Mouse (Mus musculus) neural tube, embryonic 12.5 days (tissue): Measurements from ENCODE around the gene Pik3c2g. TPM values are rescaled to one million over a fixed set of nuclear protein-coding genes. Genes with fewer than 3 reads are reported as not detected.

Experiments
- ATAC-seq: fragments of 200-750 bp; cut with Nextera tagmentation; 2 replicates; pipeline ENCODE4 v1.8.0; 2017; ENCODE audit warnings: low read depth, mild to moderate bottlenecking, moderate TSS enrichment, moderate library complexity; ENCODE audit not compliant: low FRiP score
- H3K27ac ChIP-seq: fragments of 300-500 bp; sonication (generic); 2 replicates; pipeline ENCODE4 v1.5.1; 2016
- H3K27me3 ChIP-seq: fragments of 300-500 bp; sonication (generic); replicated peaks from 2 replicates; pipeline ENCODE4 v1.6.1; 2016; ENCODE audit warnings: mild to moderate bottlenecking
- H3K36me3 ChIP-seq: fragments of 300-500 bp; sonication (generic); 2 replicates; pipeline ENCODE4 v1.6.1; 2016; ENCODE audit warnings: mild to moderate bottlenecking
- H3K4me1 ChIP-seq: fragments of 300-500 bp; sonication (generic); 2 replicates; pipeline ENCODE4 v1.6.1; 2016
- H3K4me2 ChIP-seq: fragments of 300-500 bp; sonication (generic); replicated peaks from 2 replicates; pipeline ENCODE4 v1.6.1; 2016; ENCODE audit warnings: mild to moderate bottlenecking
- H3K4me3 ChIP-seq: fragments of 300-500 bp; sonication (generic); 2 replicates; pipeline ENCODE4 v1.5.1; 2016
- H3K9ac ChIP-seq: fragments of 300-500 bp; sonication (generic); 2 replicates; pipeline ENCODE4 v1.6.1; 2016; ENCODE audit warnings: mild to moderate bottlenecking
- H3K9me3 ChIP-seq: fragments of 300-500 bp; sonication (generic); 2 replicates; pipeline ENCODE4 v1.6.1; 2016; ENCODE audit warnings: mild to moderate bottlenecking
- WGBS: fragments of 180-500 bp; shearing (Covaris S2); methylation state at CpG from one replicate; pipeline ENCODE4 v1.1.7; 2016; 5-methylcytosine and 5-hydroxymethylcytosine counted together
- polyA plus RNA-seq: library from polyadenylated mRNA; unstranded; fragments of >200 nt; fragmentation: Nextera tagmentation; extraction: Ambion mirVana; gene quantifications from 2 replicates; pipeline ENCODE4 v1.2.1, GENCODE M21; 2016

Gene Pik3c2g
- polyA plus RNA-seq, 1 experiment from 2014 or later: 0.24 TPM

DNA sequence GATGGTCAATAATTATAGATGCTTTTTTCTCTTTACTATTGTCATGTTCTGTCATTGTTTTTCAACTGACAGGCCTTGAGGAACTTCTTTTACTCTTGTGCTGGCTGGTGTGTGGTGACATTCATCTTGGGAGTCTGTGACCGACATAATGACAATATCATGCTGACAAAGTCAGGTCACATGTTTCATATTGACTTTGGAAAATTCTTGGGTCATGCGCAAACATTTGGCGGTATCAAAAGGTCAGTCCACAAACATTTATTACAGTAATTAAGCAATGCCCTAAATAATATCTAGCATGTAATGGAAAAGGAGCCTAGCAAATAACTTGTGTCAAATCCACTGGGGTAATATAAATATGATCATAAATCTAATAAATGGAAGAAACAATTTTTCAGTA lies 273.1 kb downstream of the Pik3c2g start:
- no peak overlapping the region for H3K9ac ChIP-seq
- H3K4me1 ChIP-seq: no peaks in the 10 kb centered on the region
- H3K36me3 ChIP-seq: no peaks in the 10 kb centered on the region
- no peak overlapping the region for H3K4me3 ChIP-seq
- H3K27ac ChIP-seq: no peak overlapping the region
- no peak overlapping the region for H3K4me2 ChIP-seq
- no peaks in the 10 kb centered on the region for H3K27me3 ChIP-seq
- WGBS: 93% methylated on average over 3 of the region's 3 CpGs
- no peaks in the 10 kb centered on the region for H3K9me3 ChIP-seq
- no peak for ATAC-seq

DNA sequence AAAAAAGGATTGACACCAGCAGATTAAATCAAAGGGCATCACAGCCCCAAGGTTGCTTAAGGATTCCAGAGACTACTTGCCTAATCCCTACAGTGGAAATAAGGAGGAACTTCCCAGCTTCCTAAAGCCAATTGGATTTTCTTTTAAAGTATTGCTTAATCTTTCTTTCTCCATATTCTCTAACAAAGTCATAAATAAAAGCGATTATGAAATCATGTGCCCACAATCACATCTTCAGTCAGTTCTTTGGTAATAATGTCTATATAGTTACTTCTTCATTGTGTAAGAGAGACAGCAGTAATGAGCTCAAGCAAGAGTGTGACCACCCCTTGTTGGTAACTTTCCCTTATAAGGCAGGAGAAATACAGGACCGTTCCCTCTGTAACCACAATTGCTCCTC lies 274.5 kb downstream of the Pik3c2g start:
- no peaks in the 10 kb centered on the region for H3K4me1 ChIP-seq
- ATAC-seq: no peak

DNA sequence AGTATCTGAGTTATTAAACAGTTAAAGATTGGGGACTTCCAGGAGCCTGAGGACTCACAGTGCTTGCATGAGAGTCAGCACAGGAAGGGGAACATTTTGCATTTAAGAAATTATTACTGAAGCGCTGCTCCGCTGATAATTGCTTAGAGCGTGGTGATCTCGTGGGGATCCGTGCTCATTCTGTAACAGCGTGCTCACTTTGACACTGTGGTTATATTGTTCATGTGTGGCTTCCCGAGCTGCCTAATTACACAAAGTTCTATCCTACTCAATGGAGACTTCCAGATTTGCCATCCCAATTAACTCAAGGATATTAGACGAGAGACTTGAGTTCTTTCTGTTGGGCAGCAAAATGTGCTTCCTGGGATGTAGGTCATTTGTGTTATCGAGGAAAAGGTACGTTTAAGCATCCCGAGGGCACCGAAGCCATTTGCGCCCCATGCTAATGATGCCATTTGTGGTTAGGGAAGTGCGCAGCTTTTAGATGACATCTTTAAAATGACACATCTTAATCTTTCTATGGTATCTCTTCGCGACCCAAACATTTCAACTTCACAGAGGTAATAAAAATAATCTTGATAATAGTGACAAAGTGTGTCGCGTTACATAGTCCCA lies 278.1 kb downstream of the Pik3c2g start:
- no peak overlapping the region for H3K4me2 ChIP-seq
- 89% methylated on average over 18 of the region's 18 CpGs for WGBS
- no peak overlapping the region for H3K27ac ChIP-seq
- no peaks in the 10 kb centered on the region for H3K9me3 ChIP-seq
- H3K9ac ChIP-seq: no peak overlapping the region
- H3K4me3 ChIP-seq: no peak overlapping the region
- no peak for ATAC-seq
- no peaks in the 10 kb centered on the region for H3K27me3 ChIP-seq
- H3K4me1 ChIP-seq: no peaks in the 10 kb centered on the region
- no peaks in the 10 kb centered on the region for H3K36me3 ChIP-seq

More for the DNA sequence above, 274.5 kb downstream of the Pik3c2g start:
- no peaks in the 10 kb centered on the region for H3K9me3 ChIP-seq
- H3K4me3 ChIP-seq: no peak overlapping the region
- no peak overlapping the region for H3K4me2 ChIP-seq
- WGBS: 88% methylated on average over 2 of the region's 2 CpGs
- no peak overlapping the region for H3K9ac ChIP-seq
- no peak overlapping the region for H3K27ac ChIP-seq
- no peaks in the 10 kb centered on the region for H3K27me3 ChIP-seq
- no peaks in the 10 kb centered on the region for H3K36me3 ChIP-seq

DNA sequence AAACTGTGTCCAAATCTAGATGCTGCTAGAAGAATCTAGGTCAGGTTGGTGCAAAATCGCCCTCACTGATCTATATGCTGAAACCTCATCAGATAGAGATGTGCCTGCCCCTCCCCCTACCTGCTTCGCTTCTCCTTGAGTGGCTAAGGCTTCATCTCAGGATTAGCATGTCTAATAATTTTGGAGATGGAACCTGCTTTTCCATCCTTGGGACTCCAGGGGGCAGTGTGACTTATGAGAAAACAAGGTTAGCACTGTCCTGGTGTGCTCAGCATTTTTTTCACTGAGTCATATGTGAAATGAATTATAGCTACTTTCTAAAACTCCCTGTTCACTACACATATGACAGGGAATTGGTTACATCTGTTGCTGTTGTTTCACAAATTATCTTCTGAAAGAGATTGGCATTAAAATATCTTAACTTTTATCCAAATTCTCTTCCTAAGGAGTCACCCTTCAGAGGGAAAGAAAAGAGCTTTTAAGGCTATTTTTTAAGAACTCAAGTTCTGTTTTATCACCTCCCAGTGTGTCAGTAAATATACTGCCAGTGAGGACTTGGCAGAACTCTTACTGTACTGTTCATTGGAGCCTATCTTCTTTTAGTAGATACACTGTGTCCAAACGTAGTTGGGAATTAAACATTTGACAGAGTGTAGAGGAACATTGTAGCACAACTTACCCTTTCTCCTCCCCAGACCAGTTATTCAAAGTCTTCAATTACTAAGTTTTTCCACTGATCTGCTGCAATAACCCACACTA lies 287.6 kb downstream of the Pik3c2g start:
- Histone ChIP-seq H3K4me2 (no peak overlapping the region), H3K4me3 (no peak overlapping the region), H3K27me3 (no peaks in the 10 kb centered on the region), H3K9me3 (no peaks in the 10 kb centered on the region), H3K9ac (no peak overlapping the region), H3K27ac (no peak overlapping the region), H3K36me3 (no peaks in the 10 kb centered on the region), H3K4me1 (no peaks in the 10 kb centered on the region)
- 56% methylated on average over 3 of the region's 3 CpGs for WGBS
- 0 out of 2 replicates have a peak, but pooled peaks have one; percentile 29 for ATAC-seq

DNA sequence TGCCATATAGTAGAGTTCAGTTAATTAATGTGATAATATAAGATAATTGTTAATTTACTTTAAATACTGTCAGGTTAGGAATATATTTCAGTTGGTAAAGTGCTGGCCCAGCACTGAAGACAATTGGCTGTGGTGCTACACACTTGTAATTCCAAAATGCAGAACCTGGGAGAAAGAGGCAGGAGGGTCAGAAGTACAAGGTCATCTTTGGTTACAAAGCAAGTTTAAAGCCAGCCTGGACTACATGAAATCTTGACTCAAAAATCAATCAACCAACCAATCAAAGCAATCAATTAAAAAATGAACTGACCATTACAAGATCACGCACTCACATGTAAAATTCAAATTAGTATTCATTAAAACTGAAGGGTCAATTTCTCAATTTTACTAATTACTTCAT lies 289.7 kb downstream of the Pik3c2g start:
- Histone ChIP-seq H3K4me3 (no peak overlapping the region), H3K4me2 (no peak overlapping the region), H3K27ac (no peak overlapping the region), H3K4me1 (no peaks in the 10 kb centered on the region), H3K9me3 (no peaks in the 10 kb centered on the region), H3K9ac (no peak overlapping the region), H3K36me3 (no peaks in the 10 kb centered on the region), H3K27me3 (no peaks in the 10 kb centered on the region)
- no peak for ATAC-seq
- WGBS: 80% methylated on average over 1 of the region's 1 CpGs

DNA sequence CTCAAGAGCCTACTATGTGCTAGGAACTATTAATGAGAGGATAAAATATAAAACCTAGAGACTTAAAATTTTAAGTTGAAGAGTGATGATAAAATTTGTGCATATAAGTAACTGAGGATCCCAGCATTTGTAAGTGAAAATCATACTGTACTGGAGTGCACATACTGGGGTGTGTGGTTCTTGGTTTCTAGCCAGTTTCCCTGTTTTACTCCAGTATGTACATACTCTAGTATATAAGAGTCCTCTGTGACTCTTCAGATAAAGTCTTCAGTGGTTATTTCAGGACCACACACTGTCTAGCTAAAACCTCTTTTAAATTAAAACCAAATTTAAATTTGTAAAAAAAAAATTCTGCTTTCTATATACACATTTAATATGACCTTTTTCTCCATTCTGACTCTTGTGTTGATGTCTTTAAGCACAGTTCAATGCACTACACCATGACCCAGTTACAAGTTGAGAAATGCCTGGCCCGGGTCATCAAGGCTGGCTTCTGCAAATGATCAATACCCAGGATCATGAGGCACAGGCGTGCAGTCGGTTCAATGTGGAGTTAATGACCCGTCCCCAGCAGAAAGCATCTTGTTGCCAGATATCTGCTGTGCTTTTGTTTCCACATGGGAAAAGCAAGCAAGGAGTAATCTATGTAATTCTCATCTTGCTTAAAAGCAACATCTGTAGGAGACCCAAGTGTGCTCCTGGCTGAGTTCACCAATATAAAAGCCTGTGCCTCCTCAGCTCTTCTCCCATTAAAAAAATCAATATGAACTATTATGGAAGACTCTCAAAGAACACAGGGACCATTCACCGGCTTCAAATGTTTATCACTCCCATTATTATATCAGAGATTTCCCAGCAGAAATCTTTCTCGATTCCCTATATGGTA lies 290.7 kb downstream of the Pik3c2g start:
- Histone ChIP-seq H3K27me3 (no peaks in the 10 kb centered on the region), H3K9ac (no peak overlapping the region), H3K4me2 (no peak overlapping the region), H3K9me3 (no peaks in the 10 kb centered on the region), H3K36me3 (no peaks in the 10 kb centered on the region), H3K4me3 (no peak overlapping the region), H3K27ac (no peak overlapping the region), H3K4me1 (no peaks in the 10 kb centered on the region)
- WGBS: 59% methylated on average over 6 of the region's 6 CpGs
- ATAC-seq: no peak

DNA sequence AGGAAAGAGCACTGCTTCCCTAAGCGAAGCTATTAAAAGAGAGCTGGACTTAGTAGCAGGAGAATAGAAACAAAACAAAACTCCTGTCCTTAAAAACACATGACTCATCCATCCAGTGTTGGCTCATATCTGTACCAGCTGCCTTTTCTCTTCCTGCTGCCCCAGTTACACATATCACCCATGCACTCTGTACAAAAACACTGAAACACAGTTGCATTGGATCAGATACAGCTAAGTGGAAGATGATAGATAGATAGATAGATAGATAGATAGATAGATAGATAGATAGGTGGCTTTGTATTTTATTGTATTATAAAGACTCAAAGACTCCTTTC lies 291.3 kb downstream of the Pik3c2g start:
- H3K27me3 ChIP-seq: no peaks in the 10 kb centered on the region
- no peaks in the 10 kb centered on the region for H3K36me3 ChIP-seq
- no peaks in the 10 kb centered on the region for H3K4me1 ChIP-seq
- no peak for ATAC-seq
- no peaks in the 10 kb centered on the region for H3K9me3 ChIP-seq
- no peak overlapping the region for H3K4me3 ChIP-seq
- no peak overlapping the region for H3K9ac ChIP-seq
- H3K27ac ChIP-seq: no peak overlapping the region
- WGBS: 81% methylated on average over 1 of the region's 1 CpGs
- no peak overlapping the region for H3K4me2 ChIP-seq

DNA sequence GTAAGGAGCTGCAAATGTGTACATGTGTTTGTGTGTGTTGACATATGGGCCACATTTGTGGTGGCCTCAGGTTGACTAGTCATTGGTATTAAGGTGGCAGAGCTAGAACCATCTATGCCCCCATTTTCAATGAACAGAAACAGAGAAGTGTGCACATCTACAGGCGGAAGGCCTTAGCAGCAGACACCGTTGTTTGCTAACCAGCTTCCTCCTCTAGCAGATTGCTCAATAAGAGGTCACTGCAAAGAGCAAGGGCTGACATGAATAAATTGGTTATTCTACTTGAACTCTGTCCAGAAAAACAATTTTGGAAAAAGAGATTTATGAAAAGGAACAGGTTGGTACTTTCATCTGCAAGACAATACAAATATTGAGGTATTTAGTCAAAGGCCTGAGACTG lies 295.1 kb downstream of the Pik3c2g start:
- WGBS: 90% methylated on average over 2 of the region's 2 CpGs
- no peak overlapping the region for H3K9ac ChIP-seq
- H3K27me3 ChIP-seq: no peaks in the 10 kb centered on the region
- H3K4me1 ChIP-seq: no peaks in the 10 kb centered on the region
- no peak overlapping the region for H3K4me2 ChIP-seq
- H3K4me3 ChIP-seq: no peak overlapping the region
- H3K36me3 ChIP-seq: no peaks in the 10 kb centered on the region
- ATAC-seq: no peak
- no peaks in the 10 kb centered on the region for H3K9me3 ChIP-seq
- no peak overlapping the region for H3K27ac ChIP-seq

DNA sequence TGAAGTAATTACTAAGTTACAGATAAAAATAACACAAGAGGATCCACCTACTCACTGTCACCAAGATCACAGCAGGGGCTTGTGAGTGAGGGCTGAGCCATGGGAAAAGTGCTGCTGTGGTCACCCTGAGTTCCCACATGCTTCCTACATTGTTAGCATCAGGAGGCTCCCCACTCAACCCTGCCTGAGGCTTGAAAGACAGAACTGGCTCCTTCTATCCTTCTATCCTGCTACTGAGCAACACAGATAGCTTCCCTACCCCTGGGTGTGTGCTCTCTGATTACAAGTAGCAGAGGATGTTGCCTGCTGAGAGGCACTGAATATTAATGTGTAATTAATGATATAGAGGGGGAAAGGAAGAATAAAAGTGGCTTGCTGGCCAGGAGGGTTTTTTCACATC lies 300.2 kb downstream of the Pik3c2g start:
- H3K9me3 ChIP-seq: no peaks in the 10 kb centered on the region
- no peak overlapping the region for H3K4me2 ChIP-seq
- H3K36me3 ChIP-seq: no peaks in the 10 kb centered on the region
- no peaks in the 10 kb centered on the region for H3K4me1 ChIP-seq
- no peak overlapping the region for H3K4me3 ChIP-seq
- no peak overlapping the region for H3K27ac ChIP-seq
- no peaks in the 10 kb centered on the region for H3K27me3 ChIP-seq
- H3K9ac ChIP-seq: no peak overlapping the region
- no peak for ATAC-seq

DNA sequence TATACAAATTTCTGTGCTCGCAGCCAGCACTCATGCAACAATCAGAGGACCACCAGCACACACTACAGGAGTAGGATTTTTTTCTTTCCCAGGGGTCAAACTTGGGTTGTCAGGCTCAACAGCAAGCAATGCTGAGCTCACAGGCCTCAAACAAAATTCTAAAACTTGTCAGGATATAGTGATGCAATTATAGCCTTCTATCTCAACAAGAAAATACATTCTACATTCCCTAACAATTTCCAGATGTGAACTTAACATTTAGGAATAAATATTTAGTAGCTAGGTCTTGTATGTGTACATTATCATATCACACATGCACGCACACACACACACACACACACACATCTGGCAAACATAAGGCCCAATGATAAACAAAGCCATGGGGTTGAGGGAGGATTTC lies 308.6 kb downstream of the Pik3c2g start:
- ATAC-seq: no peak
- 65% methylated on average over 2 of the region's 2 CpGs for WGBS
- no peaks in the 10 kb centered on the region for H3K36me3 ChIP-seq

DNA sequence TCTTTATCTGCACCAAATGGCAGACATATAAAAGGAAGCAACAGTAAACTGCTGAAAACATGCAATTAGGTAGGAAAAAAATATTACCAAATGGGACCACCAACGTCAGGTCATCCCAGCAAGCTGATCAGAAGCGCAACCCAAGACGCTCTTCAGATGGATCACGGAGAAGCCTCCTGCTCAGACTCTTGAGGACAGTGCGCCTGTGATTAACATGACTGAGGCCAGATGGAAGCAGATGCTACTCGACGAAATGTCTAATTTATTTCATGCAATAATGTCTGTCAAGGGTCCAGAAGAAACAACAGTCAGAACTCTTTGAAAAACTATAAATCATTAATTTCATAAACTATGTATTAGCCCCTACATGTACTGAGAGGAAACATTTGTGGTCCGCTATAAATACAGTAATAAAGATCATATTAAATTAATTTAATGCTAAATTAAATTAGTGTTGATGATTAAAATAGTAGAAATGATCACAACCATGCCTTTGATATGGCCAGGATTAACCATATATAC lies 312.7 kb downstream of the Pik3c2g start:
- no peak overlapping the region for H3K4me2 ChIP-seq
- no peaks in the 10 kb centered on the region for H3K36me3 ChIP-seq
- H3K27me3 ChIP-seq: no peaks in the 10 kb centered on the region
- ATAC-seq: no peak
- no peaks in the 10 kb centered on the region for H3K9me3 ChIP-seq
- no peaks in the 10 kb centered on the region for H3K4me1 ChIP-seq
- no peak overlapping the region for H3K4me3 ChIP-seq
- no peak overlapping the region for H3K27ac ChIP-seq
- H3K9ac ChIP-seq: no peak overlapping the region
- 85% methylated on average over 8 of the region's 8 CpGs for WGBS

More for the DNA sequence above, 308.6 kb downstream of the Pik3c2g start:
- Histone ChIP-seq H3K4me1 (no peaks in the 10 kb centered on the region), H3K9me3 (no peaks in the 10 kb centered on the region), H3K27ac (no peak overlapping the region), H3K4me3 (no peak overlapping the region), H3K27me3 (no peaks in the 10 kb centered on the region), H3K4me2 (no peak overlapping the region), H3K9ac (no peak overlapping the region)

DNA sequence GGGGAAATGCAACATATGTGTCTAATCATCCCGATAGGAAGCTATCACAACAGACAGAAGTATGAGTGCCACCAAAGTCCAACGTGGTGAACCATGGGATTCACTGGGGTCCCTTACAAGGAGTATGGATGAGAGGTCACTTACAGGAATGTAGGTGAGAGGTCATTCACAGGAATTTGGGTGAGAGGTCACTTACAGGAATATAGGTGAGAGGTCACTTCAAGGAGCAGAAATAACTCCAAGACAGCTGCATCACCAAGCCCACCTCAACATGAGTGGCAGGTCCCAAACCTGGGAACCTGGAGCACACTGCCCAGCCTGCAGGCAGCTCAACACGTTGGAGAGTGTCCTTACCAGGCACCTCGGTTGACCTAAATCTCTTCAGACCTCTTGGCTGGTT lies 314.8 kb downstream of the Pik3c2g start:
- no peaks in the 10 kb centered on the region for H3K27me3 ChIP-seq
- no peak for ATAC-seq
- H3K9ac ChIP-seq: no peak overlapping the region
- H3K36me3 ChIP-seq: no peaks in the 10 kb centered on the region
- no peaks in the 10 kb centered on the region for H3K4me1 ChIP-seq
- no peak overlapping the region for H3K4me3 ChIP-seq
- H3K27ac ChIP-seq: no peak overlapping the region
- H3K9me3 ChIP-seq: no peaks in the 10 kb centered on the region
- WGBS: 77% methylated on average over 4 of the region's 4 CpGs
- H3K4me2 ChIP-seq: no peak overlapping the region
